Mouse (Mus musculus) spleen, adult 2 months (tissue): ENCODE measurements around the gene Robo2.

Experiments used
- CTCF ChIP-seq: fragments of 200-500 bp; IDR thresholded peaks from 2 replicates; pipeline ENCODE4 v1.5.1; 2011; ENCODE audit warnings: mild to moderate bottlenecking, inconsistent platforms; ENCODE audit not compliant: insufficient read depth, insufficient read length, insufficient replicate concordance; ENCODE audit errors: extremely low read depth
- POLR2A ChIP-seq: fragments of 200-500 bp; IDR thresholded peaks from 2 replicates; pipeline ENCODE4 v1.6.1; 2011; ENCODE audit warnings: low read depth, low read length, inconsistent platforms

DNA sequence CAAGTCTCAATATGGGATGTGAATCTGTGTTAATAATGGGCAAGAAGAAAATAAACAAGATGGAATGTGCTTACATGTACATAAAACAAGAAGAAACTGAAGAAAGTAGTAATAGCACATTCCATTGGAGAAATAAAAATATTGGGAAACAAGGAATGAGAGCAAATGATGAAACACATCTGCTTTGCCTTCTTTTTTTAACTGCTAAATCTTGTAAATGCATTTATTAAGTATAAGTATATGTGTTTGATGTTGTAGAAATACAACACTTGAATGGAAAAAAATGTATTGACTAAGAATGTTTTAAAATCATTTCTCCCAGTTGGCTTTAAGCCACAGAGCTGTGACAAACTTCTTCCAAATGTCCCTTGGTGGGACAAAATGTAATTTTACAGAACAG is 350.1 kb downstream of the Robo2 start:
- TF ChIP-seq CTCF (no peak), POLR2A (no peak)
